Mouse (Mus musculus) retina, postnatal 1 day (tissue): ENCODE results near the gene Lrmda.

Experiments
- DNase-seq: peaks from one replicate; pipeline ENCODE4 v3.0.0-alpha.2; 2012

Lrmda gene

DNA sequence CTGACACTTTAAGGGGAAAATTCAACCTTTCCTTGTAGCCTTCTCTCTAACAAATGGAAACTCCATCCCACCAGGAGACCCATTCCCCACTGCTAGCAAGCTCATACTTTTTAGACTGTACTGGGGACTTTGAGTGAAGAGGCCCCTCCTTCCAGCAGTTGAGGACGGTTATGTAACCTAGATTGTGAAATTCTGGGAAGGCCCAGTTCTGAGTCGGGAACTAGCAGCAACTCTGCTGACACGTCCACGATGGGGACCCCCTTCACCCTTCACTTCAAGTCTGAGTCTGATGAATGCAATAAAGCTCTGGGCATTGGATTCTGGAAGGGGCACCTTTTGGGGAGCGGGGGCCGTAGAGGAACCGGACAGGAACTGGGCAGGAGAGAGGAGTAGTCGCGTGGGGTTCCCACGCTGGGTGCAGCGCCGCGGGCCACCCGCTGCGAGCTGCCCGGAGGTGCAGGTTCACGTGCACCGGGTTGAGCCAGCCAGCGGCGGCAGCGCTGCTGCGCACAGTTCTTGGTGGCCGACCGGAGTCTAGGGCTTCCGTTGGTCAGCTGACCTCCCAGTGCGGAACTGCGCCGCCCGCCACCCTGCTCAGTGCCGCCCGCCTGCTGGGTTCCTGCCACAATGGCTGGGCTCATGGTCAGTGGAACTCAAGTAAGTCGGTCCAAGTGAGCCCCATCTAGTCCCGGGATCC is at the start of gene Lrmda:
Gene Lrmda (plus strand): TSS at position 461 of the 697 bp plus-strand sequence.
- peak; percentile 69 for DNase-seq

DNA sequence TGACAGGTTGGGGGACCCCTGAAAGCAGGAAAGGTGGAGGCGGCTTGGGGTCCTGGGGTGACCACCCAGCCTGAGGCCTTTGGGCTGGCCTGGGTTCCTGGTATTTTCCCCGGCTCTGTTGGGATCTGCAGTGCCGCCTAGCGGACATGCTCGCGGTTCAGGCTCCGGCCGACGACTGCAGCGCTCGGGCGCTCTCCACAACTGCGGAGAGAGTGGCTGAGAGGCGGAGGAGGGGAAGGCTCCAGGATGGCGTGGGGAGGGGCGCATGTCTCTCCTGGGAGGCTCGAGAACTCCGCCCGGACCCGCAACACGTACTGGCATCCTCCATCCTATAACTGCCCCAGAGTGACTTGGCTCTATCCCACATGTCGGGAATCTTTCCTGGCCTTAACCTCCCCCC is 38.0 kb upstream of the Lrmda start:
- DNase-seq: peak; percentile 84

DNA sequence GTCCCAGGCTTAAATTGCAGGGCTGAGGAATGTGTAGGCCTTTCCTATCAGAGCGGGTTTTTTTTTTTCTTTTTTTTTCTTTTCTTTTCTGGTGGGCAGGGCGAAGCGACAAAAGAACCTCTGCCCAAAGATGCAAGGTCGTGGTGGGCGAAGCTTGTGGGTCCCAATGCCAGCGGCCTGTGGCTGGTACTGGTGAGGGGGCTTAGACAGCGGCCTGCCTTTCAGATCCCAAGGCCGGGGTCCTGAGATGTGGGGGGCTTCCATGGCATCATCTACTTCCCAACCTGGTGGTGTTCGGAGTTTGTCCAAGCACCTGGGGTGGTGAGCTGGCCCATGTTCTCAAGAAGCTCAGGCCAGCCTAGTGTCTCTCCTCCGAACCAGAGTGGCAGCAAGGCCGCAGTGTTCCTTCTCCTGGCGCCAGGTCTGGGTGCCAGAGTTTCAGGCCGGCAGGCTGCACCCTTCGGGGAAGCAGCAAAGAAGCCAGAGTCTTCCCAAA is 37.4 kb upstream of the Lrmda start:
- peak; percentile 31 for DNase-seq

DNA sequence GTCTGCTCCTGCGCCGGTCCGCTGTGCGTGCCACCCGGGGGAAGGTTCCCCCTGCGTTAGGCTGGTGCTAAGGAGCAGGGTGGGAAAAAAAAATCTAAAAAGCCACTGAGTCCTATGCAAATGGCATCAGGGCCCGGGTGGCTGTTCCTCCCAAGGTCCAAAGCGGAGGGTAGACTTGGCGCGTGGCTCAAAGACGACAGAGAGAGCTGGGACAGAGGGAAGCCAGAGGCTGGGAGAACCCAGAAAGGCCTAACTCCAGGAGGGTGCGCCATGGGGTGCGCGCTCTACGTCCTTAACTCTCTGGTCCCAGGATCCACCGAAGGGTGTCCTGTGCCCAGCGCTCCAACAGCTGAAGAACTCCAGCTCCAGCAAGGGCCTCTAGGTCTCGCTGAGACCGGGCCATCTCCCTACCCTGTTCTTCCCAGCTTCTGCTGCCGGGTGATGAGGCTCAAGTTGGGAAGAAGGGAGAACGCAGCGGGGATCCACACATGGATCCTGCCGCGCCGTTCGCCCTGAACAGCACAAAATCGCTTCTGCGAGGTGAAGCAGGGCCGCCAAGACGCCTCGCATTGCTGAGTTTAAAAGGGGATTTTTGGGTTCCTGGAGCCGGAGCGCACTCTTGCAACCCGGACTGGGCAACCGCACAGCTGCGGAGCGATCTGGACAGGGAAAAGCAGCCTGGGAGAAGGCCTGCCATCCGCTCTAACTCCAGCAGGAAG is 36.8 kb upstream of the Lrmda start:
- DNase-seq: peak; percentile 60

DNA sequence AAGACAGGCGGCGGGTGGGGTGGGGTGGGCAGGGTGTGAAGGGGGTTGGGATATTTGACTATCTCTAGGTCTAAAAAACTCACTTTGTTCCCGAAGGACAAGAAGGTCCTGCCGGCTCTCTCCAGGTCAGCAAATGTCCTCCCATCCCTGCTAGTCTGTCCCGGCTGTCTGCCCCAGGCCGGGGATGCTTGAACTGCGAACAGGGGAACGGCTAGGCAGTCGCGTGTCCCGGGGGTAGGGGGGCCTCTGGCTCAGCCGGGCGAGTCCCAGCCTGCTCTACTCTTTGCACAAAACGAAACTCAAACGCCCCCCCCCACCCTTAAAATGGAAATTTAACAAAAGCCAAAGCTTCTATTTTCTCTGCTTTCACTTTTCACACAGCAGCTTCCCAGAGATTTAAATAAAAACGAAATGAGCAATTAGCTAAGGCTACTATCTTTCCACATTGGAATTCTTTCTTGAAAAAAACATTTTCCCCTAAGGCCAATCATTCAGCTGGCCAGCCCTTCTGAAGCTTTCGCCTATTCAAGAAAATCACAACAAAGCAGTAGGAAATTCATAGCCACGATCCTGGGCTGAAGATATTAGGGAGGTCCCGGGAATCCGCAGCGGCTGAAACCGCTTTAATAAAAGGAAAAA is 36.1 kb upstream of the Lrmda start:
- DNase-seq: peak; percentile 54

DNA sequence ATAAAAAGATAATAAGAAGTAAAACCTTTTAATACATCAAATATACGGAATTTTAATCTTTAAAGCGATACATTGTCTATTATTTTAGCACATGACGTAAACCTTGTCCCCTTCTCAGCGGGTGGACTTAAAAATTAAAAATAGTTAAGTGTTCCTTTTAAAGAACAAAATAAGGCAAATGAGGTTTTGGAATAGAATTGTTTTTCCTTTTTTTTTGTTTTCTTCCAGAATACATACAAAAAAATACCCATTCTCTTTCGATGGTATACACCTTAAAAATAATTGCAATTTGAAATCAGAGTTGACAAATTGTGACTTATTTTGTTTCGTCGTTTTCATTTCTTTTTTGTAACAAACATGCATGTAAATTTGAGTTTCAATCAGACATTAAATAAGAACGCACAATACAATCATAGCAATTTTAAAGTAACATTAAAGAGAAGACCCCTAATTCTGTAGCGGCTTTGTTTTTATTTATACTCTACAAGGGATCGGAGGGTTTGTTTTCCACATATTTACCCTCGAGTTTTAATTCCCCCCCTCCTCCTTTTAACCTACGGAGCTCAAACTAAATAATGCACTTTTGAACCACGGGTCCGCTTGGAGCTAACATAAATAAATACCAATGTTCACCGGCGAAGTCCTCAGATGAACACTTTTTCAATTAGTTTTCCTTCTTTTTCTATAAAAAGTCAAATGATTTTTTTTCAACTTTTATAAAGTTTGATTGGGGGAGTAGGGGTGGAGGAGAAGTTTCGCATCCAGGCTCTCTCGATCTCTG is 35.4 kb upstream of the Lrmda start:
- DNase-seq: peak; percentile 26

DNA sequence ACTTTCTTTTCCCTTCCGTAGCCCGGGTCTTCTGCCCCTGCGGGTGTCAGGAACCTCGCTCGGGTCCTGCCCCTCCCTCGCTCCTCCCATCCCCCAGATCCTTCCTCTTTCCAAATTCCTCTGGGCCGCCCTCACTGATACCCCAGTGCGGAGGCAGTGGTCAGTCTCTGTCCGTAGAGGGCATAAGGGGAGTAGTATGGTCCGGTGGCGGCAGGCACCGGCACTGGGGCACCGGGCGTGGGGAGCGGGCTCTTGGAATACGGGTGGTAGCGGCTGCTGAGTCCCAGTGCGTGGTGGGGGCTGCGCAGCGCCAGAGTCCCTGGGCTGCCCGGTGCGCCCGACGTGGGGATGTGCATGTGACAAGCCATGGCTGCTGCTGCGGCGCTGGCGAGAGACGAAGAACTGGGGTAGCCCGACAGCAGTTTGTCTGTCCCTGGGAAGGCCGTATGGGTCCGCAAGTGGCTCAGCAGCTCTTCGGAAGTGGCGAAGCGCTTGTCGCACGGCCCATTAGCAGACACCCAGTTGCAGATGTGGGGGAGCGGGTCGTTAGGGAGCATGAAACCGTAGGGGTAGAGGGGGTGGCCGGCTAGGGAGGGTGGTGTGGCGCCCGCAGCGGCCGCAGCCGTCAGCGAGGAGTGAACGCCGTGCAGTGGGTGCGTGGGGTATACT is 34.6 kb upstream of the Lrmda start:
- DNase-seq: peak; percentile 56

- no peak for DNase-seq
Observed at GRCm38 (mm10) chr14:21985426-21985931, 34.0 kb upstream of the Lrmda start.

DNA sequence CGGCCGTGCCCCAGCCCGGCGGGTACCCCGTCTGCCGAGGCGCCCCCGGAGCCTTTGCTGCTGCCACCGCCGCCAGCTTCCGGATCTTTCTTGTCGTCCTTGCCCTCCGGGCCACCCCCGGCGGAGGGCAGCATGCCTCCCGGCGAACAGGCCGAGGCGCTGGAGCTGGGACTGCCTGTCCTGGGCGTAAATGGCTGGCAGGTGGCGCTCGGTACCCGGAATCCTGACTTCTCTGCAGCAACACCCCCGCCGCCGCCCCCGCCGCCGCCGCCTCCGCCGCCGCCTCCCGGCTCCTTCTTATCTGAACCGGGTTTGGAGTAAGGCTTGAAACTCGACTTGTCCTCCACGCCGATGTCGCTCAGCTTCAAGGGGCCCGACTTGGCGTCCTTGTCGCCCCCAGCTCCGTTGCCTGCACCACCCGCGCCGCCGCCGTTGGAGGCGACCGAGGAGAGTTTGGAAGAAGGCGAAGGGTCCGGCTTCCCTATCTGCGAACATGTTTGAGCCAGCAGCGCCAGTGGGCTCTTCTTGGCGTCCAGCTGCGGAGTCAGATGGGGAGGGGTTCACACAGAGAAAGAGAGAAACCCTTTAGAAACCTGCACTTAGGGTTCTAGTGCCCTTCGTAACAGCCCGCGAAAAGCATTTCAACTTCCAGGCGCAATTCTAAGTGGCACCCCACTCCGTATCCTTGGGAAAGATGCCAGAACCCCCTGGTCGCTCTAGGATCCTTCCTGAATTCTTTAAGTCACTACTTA is 33.4 kb upstream of the Lrmda start:
- peak; percentile 87 for DNase-seq

- no peak for DNase-seq
Observed at GRCm38 (mm10) chr14:21986733-21987659, 32.5 kb upstream of the Lrmda start.

DNA sequence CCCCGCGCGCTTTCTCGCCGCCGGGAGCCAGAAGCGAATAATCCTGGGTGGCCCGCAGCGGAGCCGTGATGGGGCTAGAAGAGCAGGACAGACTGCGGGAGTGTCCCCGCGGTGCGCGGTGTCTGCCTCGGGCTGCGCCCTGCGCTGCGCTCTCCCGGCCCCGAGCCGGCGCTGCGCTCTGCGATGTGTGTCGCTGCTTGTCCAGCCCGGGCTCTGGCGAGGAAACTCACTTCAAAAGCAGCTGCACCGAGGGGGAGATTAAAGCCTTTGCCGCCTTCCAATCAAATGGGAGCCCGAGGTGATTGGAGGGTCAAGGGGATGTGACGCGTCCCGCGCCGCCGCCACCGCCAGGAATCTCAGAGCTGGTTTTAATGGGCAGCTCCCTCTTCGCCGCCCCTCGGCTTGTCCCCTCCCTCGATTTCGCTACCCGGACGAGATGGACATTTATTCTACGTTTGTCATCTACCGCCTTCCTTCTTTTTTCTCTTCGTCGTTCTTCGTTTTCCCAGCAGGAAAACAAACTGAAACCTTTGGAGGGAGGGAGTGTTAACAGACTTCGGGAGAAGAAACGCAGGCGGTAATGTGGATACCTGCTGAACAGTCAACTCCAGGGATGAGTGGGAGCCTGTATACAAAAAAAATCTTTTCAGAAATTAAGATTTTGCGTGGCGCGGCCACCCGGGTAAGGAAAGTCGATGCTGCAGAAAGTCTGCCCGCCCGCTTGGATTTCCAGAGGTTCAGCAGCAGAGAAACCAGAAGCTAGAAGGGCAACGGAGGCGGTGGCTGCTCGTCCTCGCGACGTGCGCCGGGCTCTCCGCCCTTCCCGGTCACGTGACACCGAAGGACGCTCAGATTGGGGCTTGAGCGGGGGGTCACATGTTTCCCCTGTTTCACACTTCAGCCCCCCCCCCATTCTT is 31.6 kb upstream of the Lrmda start:
- peak; percentile 99 for DNase-seq

DNA sequence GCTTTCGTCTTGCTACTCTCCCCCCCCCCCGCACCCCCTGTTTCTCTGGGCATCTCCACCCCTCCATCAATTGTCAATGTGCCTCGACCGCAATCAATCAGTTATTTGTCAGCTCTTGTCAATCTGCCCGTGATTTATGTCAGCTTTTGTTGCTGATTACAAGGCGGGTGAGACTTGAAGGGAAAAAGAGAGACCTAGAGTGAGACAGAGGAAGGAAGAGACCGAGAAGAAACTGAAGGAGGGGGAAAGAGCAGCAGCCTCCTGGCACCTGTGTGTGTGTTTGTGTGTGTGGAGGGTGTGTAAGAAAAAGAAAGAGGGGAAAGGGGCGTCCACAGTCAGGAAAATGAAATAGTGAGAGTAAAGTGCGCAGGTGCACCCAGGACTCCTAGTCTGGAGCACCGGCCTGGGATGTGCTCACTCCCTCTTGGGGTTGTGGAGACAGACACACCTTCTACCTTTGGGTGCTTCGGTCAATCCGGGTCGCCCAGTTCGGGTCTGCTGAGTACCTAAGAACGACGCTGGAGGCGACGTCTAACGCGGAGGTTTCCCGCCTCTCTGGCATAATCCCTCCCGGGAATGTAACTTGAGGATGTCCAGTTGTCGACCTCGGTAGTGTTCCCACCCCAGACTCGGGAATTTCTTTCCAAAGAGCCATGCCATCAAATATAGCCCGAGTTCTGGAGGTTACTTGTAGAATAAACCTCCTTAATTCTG is 30.8 kb upstream of the Lrmda start:
- DNase-seq: no peak

- DNase-seq: peak; percentile 66
Observed at GRCm38 (mm10) chr14:21989291-21989913, 30.1 kb upstream of the Lrmda start, which contains the start of gene Zfp503. Gene Zfp503 (minus strand): TSS chr14:21989601.

DNA sequence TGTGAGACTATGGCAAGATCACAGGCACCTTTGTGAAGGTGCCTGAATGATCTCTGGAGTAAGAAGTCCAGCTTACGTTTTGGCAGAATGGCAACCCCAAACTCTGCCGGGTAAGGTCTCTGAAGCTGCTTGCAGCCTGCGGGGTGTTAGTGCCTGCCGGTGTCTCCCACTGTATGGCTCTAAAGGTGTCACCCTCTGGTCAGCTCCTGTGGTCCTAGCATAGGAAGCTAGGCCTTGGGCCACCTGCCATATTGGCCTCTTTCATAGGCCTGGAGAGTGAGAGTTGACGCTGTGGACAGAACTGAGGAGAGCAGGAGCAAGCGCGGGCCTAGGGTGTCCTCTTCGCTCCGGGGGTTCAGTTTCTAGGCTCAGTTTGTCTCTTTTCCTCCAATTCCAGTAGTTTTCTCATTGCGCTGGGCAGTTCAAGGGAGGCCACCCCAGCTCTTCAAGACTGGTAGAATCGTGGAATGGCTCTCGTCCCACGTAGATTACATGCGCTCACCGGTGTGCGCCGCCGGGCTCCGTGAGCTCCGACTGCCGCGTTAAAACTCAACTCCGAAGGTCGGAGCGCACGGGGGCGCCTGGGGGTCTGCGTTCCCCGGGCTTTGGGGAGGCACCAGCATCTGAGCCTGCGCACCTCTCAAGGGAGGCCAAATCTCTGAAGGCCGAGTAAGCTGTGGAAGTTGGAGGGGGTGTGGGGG is 29.0 kb upstream of the Lrmda start:
- DNase-seq: peak; percentile 41

DNA sequence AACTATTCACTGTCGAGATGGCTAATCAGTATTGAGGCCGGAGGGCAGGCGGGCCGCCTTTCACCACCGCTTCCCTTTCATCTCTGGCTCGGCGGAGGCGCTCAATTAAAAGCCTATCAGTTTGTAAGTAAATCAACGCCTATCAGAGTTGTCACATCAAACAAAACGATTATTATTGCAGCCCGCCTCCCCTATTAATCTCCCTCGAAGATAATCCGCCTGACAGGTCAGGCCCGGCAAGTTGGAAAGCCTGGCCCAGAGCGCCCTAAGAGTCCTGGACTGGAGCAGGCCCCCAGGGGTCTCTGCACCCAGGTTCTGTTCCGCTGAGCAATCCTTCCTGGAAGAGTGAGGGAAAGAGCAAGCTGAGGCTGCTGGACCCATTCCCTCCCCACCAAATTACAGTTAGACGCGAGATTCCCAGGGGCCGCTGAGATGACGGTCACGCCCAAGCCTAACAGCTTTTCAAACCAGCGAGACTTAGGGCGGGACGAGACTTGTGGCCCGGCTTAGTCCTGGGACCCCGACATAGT is 28.2 kb upstream of the Lrmda start:
- DNase-seq: peak; percentile 83

DNA sequence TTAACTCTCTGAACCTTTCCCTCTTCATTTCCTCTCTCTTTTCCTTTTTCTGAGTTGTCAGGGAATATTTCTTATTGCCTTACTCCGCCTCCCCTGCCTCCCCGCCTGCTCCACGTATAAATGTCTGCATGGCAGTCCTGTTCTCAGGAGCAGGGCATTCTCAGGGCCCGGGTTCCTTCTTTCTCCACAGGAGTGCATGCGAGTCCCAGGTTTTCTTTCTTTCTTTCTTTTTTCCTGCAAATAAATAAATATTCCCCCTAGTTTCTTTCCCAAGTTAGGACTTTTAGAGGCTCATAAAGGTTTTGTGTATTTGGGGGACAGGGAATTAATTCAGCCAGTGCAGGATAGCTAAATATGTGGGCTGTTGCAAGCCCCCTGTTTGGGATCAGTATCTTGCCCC is 27.7 kb upstream of the Lrmda start:
- DNase-seq: peak; percentile 13

DNA sequence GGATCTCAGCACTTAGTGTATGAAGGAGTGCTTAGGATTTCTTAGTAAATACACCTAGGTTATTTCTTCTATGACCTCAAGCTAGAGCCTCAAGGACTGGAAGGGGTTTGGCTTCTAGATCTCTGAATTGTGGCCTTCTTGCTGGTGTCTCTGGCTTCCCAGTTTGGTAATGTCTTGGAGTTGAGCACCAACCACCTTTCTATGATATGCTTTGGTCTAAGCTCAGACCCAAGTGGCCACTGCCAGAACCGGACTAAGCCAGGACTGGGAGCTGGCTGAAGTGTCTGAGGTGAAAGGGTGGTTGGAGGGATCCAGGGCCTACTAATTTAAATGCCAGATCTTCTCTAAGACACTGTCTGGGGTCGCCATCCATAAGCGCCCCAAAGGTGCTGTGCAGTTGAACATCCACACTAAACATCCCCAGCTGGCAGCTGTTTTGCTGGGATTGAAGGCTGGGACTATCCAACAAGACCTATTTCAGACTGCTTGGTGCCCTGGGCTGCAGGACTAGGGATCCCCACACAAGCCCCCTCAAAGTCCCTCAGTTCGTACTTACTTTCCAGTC is 27.1 kb upstream of the Lrmda start:
- DNase-seq: peak; percentile 15
